Mouse (Mus musculus) erythroblast, embryonic 14.5 days (primary cell): ENCODE measurements around the gene Fxn. TPM values are rescaled to one million over a fixed set of nuclear protein-coding genes. Genes with fewer than 3 reads are reported as not detected.
A peak's percentile ranks its signal among the peaks of the same experiment; 100 is the strongest.

Experiments used
- H3K27me3 ChIP-seq: 2 replicates; pipeline ENCODE4 v1.6.1; 2012; ENCODE audit warnings: inconsistent platforms; ENCODE audit not compliant: control insufficient read depth
- H3K36me3 ChIP-seq: 2 replicates; pipeline ENCODE4 v1.6.1; 2012; ENCODE audit warnings: mild to moderate bottlenecking, inconsistent platforms; ENCODE audit not compliant: control insufficient read depth
- H3K4me1 ChIP-seq: 2 replicates; pipeline ENCODE4 v1.6.1; 2012; ENCODE audit warnings: inconsistent platforms; ENCODE audit not compliant: control insufficient read depth
- H3K4me3 ChIP-seq: replicated peaks from 2 replicates; pipeline ENCODE3; 2012; ENCODE audit warnings: moderate library complexity, mild to moderate bottlenecking, inconsistent platforms
- H3K9me3 ChIP-seq: 2 replicates; pipeline ENCODE4 v1.6.1; 2012; ENCODE audit warnings: low read length, inconsistent platforms, mixed read lengths; ENCODE audit not compliant: control insufficient read depth
- GATA1 ChIP-seq: IDR thresholded peaks from 2 replicates; pipeline ENCODE4 v1.6.1; 2012; ENCODE audit warnings: low read length, inconsistent platforms, mixed read lengths
- TAL1 ChIP-seq: IDR thresholded peaks from 3 replicates; pipeline ENCODE4 v1.6.1; 2012; ENCODE audit warnings: low read length, inconsistent platforms, mixed read lengths
- polyA plus RNA-seq: library from polyadenylated mRNA; stranded (reverse); fragments of >175 nt; gene quantifications from 2 replicates; pipeline ENCODE4 v1.2.3, GENCODE M21; 2012

The Fxn gene
- polyA plus RNA-seq = 17.1 and 17.5 TPM in 2 replicates

- Histone ChIP-seq H3K4me3 (peak within 1 kb of the TSS; percentile 83), H3K27me3 (no peaks in the 10 kb centered on the region), H3K36me3 (peaks cover 30% of the 10 kb centered on the region), H3K4me1 (peaks cover 65% of the 10 kb centered on the region), H3K9me3 (peaks cover 6% of the 10 kb centered on the region)
- TF ChIP-seq TAL1 = no peak
- TF ChIP-seq GATA1 = no peak
Measured at GRCm38 (mm10) chr19:24280601-24281228, at the start of gene Fxn. TSS of gene Fxn (minus strand) at chr19:24280605.

- H3K27me3 ChIP-seq = no peaks in the 10 kb centered on the region
- no peaks in the 10 kb centered on the region for H3K4me1 ChIP-seq
- no peaks in the 10 kb centered on the region for H3K9me3 ChIP-seq
- TF ChIP-seq TAL1 (no peak), GATA1 (no peak)
- no peak overlapping the region for H3K4me3 ChIP-seq
- H3K36me3 ChIP-seq = peaks cover 2% of the 10 kb centered on the region
Measured at GRCm38 (mm10) chr19:24327921-24328320, 47.5 kb upstream of the Fxn start.

GRCm38 (mm10) chr19:24326969-24327368 is 46.6 kb upstream of the Fxn start:
- no peaks in the 10 kb centered on the region for H3K27me3 ChIP-seq
- H3K9me3 ChIP-seq = no peaks in the 10 kb centered on the region
- H3K4me1 ChIP-seq = no peaks in the 10 kb centered on the region
- no peak overlapping the region for H3K4me3 ChIP-seq
- H3K36me3 ChIP-seq = no peaks in the 10 kb centered on the region
- TF ChIP-seq GATA1 = no peak
- TF ChIP-seq TAL1 = no peak

- H3K27me3 ChIP-seq = no peaks in the 10 kb centered on the region
- no peaks in the 10 kb centered on the region for H3K9me3 ChIP-seq
- no peaks in the 10 kb centered on the region for H3K36me3 ChIP-seq
- TF ChIP-seq TAL1 (no peak), GATA1 (no peak)
- H3K4me1 ChIP-seq = no peaks in the 10 kb centered on the region
- no peak overlapping the region for H3K4me3 ChIP-seq
Measured at GRCm38 (mm10) chr19:24325692-24326091, 45.3 kb upstream of the Fxn start.

- no peak overlapping the region for H3K4me3 ChIP-seq
- no peaks in the 10 kb centered on the region for H3K9me3 ChIP-seq
- no peaks in the 10 kb centered on the region for H3K27me3 ChIP-seq
- no peaks in the 10 kb centered on the region for H3K4me1 ChIP-seq
- TF ChIP-seq TAL1 (no peak), GATA1 (no peak)
- no peaks in the 10 kb centered on the region for H3K36me3 ChIP-seq
Measured at GRCm38 (mm10) chr19:24323841-24324613, 43.6 kb upstream of the Fxn start.

- TF ChIP-seq TAL1 (no peak), GATA1 (no peak)
- Histone ChIP-seq H3K27me3 (no peaks in the 10 kb centered on the region), H3K4me1 (no peaks in the 10 kb centered on the region), H3K9me3 (no peaks in the 10 kb centered on the region), H3K36me3 (no peaks in the 10 kb centered on the region), H3K4me3 (no peak overlapping the region)
Measured at GRCm38 (mm10) chr19:24321900-24322311, 41.5 kb upstream of the Fxn start.

GRCm38 (mm10) chr19:24321211-24321899 is 41.0 kb upstream of the Fxn start:
- H3K36me3 ChIP-seq = no peaks in the 10 kb centered on the region

GRCm38 (mm10) chr19:24318172-24318571 is 37.8 kb upstream of the Fxn start:
- Histone ChIP-seq H3K4me3 (no peak overlapping the region), H3K4me1 (no peaks in the 10 kb centered on the region), H3K27me3 (no peaks in the 10 kb centered on the region), H3K9me3 (no peaks in the 10 kb centered on the region), H3K36me3 (no peaks in the 10 kb centered on the region)
- TF ChIP-seq TAL1 = no peak
- no peak for TF ChIP-seq GATA1

More at GRCm38 (mm10) chr19:24321211-24321899, 41.0 kb upstream of the Fxn start:
- Histone ChIP-seq H3K9me3 (no peaks in the 10 kb centered on the region), H3K27me3 (no peaks in the 10 kb centered on the region), H3K4me1 (no peaks in the 10 kb centered on the region), H3K4me3 (no peak overlapping the region)
- no peak for TF ChIP-seq GATA1
- TF ChIP-seq TAL1 = no peak

GRCm38 (mm10) chr19:24317731-24318130 is 37.3 kb upstream of the Fxn start:
- TF ChIP-seq GATA1 (no peak), TAL1 (no peak)
- H3K36me3 ChIP-seq = no peaks in the 10 kb centered on the region
- H3K27me3 ChIP-seq = no peaks in the 10 kb centered on the region
- no peaks in the 10 kb centered on the region for H3K9me3 ChIP-seq
- no peak overlapping the region for H3K4me3 ChIP-seq
- H3K4me1 ChIP-seq = no peaks in the 10 kb centered on the region
